Mouse (Mus musculus) sigmoid colon, adult 10 weeks (tissue): ENCODE data around the gene Lgals2. TPM values are rescaled to one million over a fixed set of nuclear protein-coding genes. Genes with fewer than 3 reads are reported as not detected.

Experiments used
- polyA plus RNA-seq: library from polyadenylated mRNA; stranded (reverse); fragments of 350-450 nt; fragmentation: Illumina TruSeq; extraction: RNeasy Lipid Tissue Mini Kit (QIAGEN cat#74804); gene quantifications from one replicate; pipeline ENCODE4 v1.2.3, GENCODE M21; 2014; ENCODE audit warnings: low read depth, low replicate concordance

Gene Lgals2
- 0.95 TPM for polyA plus RNA-seq

DNA sequence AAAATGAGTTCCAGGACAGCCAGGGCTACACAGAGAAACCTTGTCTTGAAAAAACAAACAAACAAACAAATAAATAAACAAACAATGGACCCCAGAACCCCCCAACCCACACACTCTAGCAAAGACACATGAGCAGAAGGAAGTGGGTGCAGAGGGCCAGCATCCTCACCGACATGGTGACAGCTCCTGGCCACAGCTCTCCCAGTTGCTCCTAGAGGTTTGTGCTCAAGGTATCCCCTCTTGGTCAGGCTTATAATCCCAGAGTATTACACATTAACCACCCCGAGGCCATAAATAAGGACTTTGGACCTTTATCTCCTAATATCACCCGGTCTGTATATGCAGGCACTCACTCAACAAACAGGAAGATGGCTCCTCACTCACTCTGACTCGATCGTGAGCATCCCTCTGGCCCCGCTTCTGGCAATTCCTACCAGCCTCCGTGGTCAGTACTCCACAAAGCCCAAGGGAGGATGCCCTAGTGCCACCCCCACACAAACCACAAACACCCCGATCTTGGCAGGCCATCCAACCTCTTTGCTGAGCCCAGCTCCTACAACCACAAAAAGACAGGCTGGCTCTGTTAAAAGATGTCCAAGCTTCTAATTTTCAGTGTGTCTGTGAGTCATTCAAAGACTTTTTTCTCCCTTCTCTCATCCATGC, at the start of gene Lgals2:
Lgals2 (minus strand) TSS at position 227 of the 663 bp plus-strand sequence.

GRCm38 (mm10) chr15:78899740-78900584, 44.6 kb upstream of the Lgals2 start, which contains the start of gene Sh3bp1:
Gene Sh3bp1, plus strand, starts transcription at chr15:78899768.

DNA sequence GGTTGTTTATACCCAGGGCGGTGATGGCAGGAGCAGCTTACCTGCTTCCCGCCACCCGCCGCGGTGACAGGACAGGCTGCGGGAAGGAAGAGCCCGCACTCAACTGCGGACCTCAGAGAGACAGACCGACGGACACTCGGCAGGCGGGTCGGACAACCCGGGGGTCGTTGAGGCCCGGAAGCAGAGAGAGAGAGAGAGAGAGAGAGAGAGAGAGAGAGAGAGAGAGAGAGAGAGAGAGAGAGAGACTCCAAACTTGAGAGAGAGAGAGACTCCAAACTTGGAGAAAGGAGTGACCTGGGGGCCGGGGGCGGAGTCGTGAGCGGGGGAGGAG, 44.0 kb upstream of the Lgals2 start, which contains the start of gene Gm49510:
Gm49510 (plus strand) TSS at position 259 of the 331 bp plus-strand sequence.

DNA sequence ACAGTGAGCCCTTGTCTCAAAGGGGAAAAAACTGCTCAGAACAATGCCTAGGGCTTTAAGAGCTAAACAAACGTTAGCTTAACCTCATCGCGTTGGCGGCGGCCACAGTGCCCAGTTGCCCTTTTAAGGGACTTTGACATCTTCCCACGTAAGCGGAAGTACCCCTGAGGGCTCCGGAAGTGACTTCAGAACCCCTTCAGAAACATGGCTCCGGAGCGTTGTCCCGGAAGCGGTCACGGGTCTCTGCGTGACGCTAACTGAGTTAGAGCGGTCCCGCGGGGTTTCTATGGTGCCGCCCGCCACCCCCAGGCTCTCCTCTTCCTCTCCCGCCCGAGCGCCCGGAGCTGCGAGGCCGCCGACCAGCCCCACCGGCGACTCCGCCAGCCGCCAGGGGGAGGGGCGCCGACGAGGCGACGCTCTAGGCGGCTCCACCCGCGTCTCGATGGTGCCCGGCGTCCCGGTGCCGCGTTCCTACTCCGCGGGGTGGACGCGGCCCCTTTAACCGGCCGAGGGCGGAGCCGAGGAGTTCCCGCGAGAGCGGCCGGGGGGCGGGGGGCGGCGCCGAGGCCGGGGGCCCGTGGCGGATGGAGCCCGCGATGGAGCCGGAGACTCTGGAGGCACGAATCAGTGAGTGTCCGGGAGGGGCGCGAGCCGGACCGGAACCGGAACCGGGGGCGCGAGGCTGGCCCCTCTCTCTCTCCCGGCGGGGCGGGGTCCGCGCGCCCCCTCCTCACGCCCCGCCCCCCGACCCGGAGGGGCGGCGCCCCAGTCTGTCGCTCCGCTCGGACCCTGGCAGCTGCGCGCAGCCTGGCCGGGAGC, 21.9 kb upstream of the Lgals2 start, which contains the start of gene Gga1:
Gga1 (plus strand) TSS at position 200 of the 819 bp plus-strand sequence.

DNA sequence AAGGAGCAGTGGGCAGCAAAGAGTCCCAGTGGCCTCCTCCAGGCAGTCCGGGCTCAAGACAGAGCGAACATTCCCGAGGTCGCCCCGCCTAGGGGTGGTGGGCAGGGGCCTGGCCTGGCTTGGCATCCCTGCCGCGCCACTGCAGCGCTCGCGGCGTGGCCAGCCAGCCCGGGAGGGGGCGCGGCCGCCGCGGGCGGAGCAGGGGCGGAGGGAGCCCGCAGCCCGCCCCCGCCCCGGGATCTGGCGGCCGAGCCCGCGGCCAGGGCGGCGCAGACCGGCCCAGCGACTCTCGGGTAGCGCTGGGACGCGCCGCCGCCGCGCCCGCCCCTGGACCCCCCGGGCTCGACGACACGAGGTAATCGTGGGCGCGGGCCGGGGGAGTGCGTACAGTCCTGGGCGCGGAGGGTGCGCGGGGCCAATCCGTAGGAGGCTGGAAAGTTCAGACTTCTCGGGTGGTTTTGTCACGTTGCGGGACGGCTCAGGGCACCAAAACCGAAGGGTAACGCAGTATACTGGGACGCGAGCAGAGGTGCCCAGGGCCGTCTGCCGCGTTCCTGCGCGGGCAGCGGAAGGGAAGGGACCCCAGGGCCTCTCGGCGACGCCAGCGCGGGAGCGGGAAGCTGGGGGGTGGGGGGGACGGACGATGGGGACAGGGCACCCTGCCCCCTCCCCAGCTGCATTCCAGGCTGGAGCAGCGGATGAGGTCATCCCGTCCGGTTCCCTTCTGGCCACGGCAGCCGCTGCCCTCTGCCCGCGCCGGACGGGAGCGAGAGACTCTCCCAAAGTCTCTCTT, 12.8 kb downstream of the Lgals2 start, which contains the start of gene Cdc42ep1:
Cdc42ep1 (plus strand) TSS at position 254 of the 793 bp plus-strand sequence.

GRCm38 (mm10) chr15:78802776-78803391, 52.4 kb downstream of the Lgals2 start, which contains the start of gene Card10:
Gene Card10, minus strand, starts transcription at chr15:78803042.

Other genes starting within 250 kb of the Lgals2 start
- gene Elfn2, start 136.8 kb downstream of the Lgals2 start, polyA plus RNA-seq: 0.13 TPM
- gene Mfng, start 82.1 kb downstream of the Lgals2 start, polyA plus RNA-seq: not detected
- gene Card10, start 52.5 kb downstream of the Lgals2 start, polyA plus RNA-seq: 0.66 TPM
- gene Cdc42ep1, start 12.9 kb downstream of the Lgals2 start, polyA plus RNA-seq: not detected
- gene Gga1, start 21.7 kb upstream of the Lgals2 start, polyA plus RNA-seq: 0.66 TPM
- not detected for gene Gm49510, start 44.1 kb upstream of the Lgals2 start, polyA plus RNA-seq
- gene Sh3bp1, start 44.2 kb upstream of the Lgals2 start, polyA plus RNA-seq: 0.85 TPM
- gene Pdxp, start 58.4 kb upstream of the Lgals2 start, polyA plus RNA-seq: 0.35 TPM
- 2.7 TPM for gene Lgals1, start 71.2 kb upstream of the Lgals2 start, polyA plus RNA-seq
- 1.6 TPM for gene Nol12, start 79.4 kb upstream of the Lgals2 start, polyA plus RNA-seq
- gene Triobp, start 92.2 kb upstream of the Lgals2 start, polyA plus RNA-seq: 2.2 TPM
- gene H1f0, start 172.9 kb upstream of the Lgals2 start, polyA plus RNA-seq: 206 TPM
- gene Galr3, start 186.4 kb upstream of the Lgals2 start, polyA plus RNA-seq: not detected
- gene Ankrd54, start 207.4 kb upstream of the Lgals2 start, polyA plus RNA-seq: 1.5 TPM
- 76.2 TPM for gene Eif3l, start 219.7 kb upstream of the Lgals2 start, polyA plus RNA-seq